Mouse (Mus musculus) regulatory T cell (primary cell): Measurements from ENCODE around the gene Derl3.

Source experiments
- in situ Hi-C: fragments of 300-600 bp; cut with MboI, MseI; formaldehyde crosslinking; loops from one replicate; pipeline ENCODE4 v1.15.1; 2025; ENCODE audit warnings: high pct_unique_total_duplicates

Gene Derl3

GRCm38 (mm10) chr10:75872025-75872914 is 20.9 kb upstream of the Derl3 start:
- in situ Hi-C loops = no loop called here

- in situ Hi-C loops = no loop called here
Measured at GRCm38 (mm10) chr10:75872915-75873542, 20.2 kb upstream of the Derl3 start.

GRCm38 (mm10) chr10:75873543-75874170 is 19.6 kb upstream of the Derl3 start:
- in situ Hi-C loops = no loop called here

- in situ Hi-C loops = no loop called here
Measured at GRCm38 (mm10) chr10:75878836-75879235, 14.4 kb upstream of the Derl3 start.

GRCm38 (mm10) chr10:75880351-75880750 is 12.9 kb upstream of the Derl3 start:
- in situ Hi-C loops = no loop called here

GRCm38 (mm10) chr10:75880771-75881577 is 12.2 kb upstream of the Derl3 start:
- in situ Hi-C loops = no loop called here

GRCm38 (mm10) chr10:75881578-75882432 is 11.4 kb upstream of the Derl3 start:
- in situ Hi-C loops = no loop called here

- in situ Hi-C loops = no loop called here
Measured at GRCm38 (mm10) chr10:75882433-75883231, 10.6 kb upstream of the Derl3 start.

- in situ Hi-C loops = no loop called here
Measured at GRCm38 (mm10) chr10:75883232-75883552, 10.0 kb upstream of the Derl3 start.

GRCm38 (mm10) chr10:75884742-75885141 is 8.5 kb upstream of the Derl3 start:
- in situ Hi-C loops = loop anchor here (5.0 kb wide), 1 partner anchor 68 kb away; the partner anchor contains the start of gene Gm5134

- in situ Hi-C loops = loop anchor here (5.0 kb wide), 1 partner anchor 65 kb away; the partner anchor contains the start of gene Gm5134
Measured at GRCm38 (mm10) chr10:75887504-75887903, 5.7 kb upstream of the Derl3 start.

GRCm38 (mm10) chr10:75889406-75890153 is 3.6 kb upstream of the Derl3 start:
- in situ Hi-C loops = loop anchor here (5.0 kb wide), 1 partner anchor 63 kb away; the partner anchor contains the start of gene Gm5134

- in situ Hi-C loops = no loop called here
Measured at GRCm38 (mm10) chr10:75894601-75895000, 1.4 kb downstream of the Derl3 start.

GRCm38 (mm10) chr10:75895730-75896129 is 2.5 kb downstream of the Derl3 start:
- in situ Hi-C loops = no loop called here

- in situ Hi-C loops = no loop called here
Measured at GRCm38 (mm10) chr10:75896208-75896607, 3.0 kb downstream of the Derl3 start.

- in situ Hi-C loops = no loop called here
Measured at GRCm38 (mm10) chr10:75897373-75897772, 4.2 kb downstream of the Derl3 start.

- in situ Hi-C loops = no loop called here
Measured at GRCm38 (mm10) chr10:75898039-75898564, 4.9 kb downstream of the Derl3 start.

GRCm38 (mm10) chr10:75898846-75899245 is 5.6 kb downstream of the Derl3 start:
- in situ Hi-C loops = no loop called here

- in situ Hi-C loops = no loop called here
Measured at GRCm38 (mm10) chr10:75904391-75904790, 11.2 kb downstream of the Derl3 start.
